Mouse (Mus musculus) testis, adult 2 months (tissue): ENCODE data around the gene Pnpla7. TPM values are rescaled to one million over a fixed set of nuclear protein-coding genes. Genes with fewer than 3 reads are reported as not detected.

Source experiments
- H3K27ac ChIP-seq: fragments of 200-500 bp; 2 replicates; pipeline ENCODE4 v1.5.1; 2012; ENCODE audit warnings: low read depth, low read length; ENCODE audit not compliant: control insufficient read depth, insufficient read depth
- H3K27me3 ChIP-seq: fragments of 200-500 bp; 2 replicates; pipeline ENCODE4 v1.6.1; 2012; ENCODE audit warnings: mild to moderate bottlenecking, low read length, moderate library complexity; ENCODE audit not compliant: control insufficient read depth, insufficient read depth
- H3K36me3 ChIP-seq: fragments of 200-500 bp; 2 replicates; pipeline ENCODE4 v1.6.1; 2012; ENCODE audit warnings: mild to moderate bottlenecking, low read length; ENCODE audit not compliant: control insufficient read depth, insufficient read depth
- H3K4me1 ChIP-seq: fragments of 200-500 bp; 2 replicates; pipeline ENCODE4 v1.6.1; 2012; ENCODE audit warnings: low read length; ENCODE audit not compliant: control insufficient read depth, insufficient read depth
- H3K4me3 ChIP-seq: fragments of 200-500 bp; 2 replicates; pipeline ENCODE4 v1.5.1; 2012; ENCODE audit warnings: low read depth, mild to moderate bottlenecking, low read length, moderate library complexity, mixed read lengths; ENCODE audit not compliant: control insufficient read depth
- CTCF ChIP-seq: fragments of 200-500 bp; IDR thresholded peaks from 2 replicates; pipeline ENCODE4 v1.5.1; 2012; ENCODE audit warnings: low read depth, mild to moderate bottlenecking, inconsistent platforms, low read length, moderate library complexity; ENCODE audit not compliant: control insufficient read depth, insufficient read depth, insufficient replicate concordance
- POLR2A ChIP-seq: fragments of 200-500 bp; IDR thresholded peaks from 2 replicates; pipeline ENCODE4 v1.6.1; 2012; ENCODE audit warnings: low read depth, mild to moderate bottlenecking, inconsistent platforms, low read length, moderate library complexity; ENCODE audit not compliant: control insufficient read depth
- polyA plus RNA-seq: library from polyadenylated mRNA; depleted of rRNA; stranded (reverse); fragments of >200 nt; gene quantifications from 2 replicates; pipeline ENCODE4 v1.2.3, GENCODE M21; 2012

The Pnpla7 gene
- polyA plus RNA-seq, 1 experiment, result 58.7 TPM

DNA sequence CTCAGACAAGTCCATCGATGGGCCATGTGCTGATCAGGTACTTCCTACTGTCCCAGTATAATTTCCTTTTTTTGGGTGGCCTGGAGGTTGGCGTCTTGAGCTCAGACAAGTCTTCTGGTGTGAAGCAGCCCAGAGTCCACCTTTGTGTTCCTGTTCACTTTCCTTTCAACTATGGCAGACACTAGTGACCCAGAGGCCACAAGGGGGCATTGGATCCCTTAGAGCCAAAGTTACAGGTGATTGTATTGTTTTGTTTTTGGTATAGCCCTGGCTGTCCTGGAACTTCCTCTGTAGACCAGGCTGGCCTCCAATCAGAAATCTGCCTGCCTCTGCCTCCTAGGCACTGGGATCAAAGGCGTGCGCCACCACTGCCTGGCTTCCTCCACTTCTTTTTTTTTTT, 96.6 kb downstream of the Pnpla7 start:
- Histone ChIP-seq H3K4me3 (no peak overlapping the region), H3K27ac (no peak overlapping the region), H3K27me3 (no peaks in the 10 kb centered on the region), H3K36me3 (no peaks in the 10 kb centered on the region), H3K4me1 (no peaks in the 10 kb centered on the region)
- TF ChIP-seq CTCF (no peak), POLR2A (no peak)

DNA sequence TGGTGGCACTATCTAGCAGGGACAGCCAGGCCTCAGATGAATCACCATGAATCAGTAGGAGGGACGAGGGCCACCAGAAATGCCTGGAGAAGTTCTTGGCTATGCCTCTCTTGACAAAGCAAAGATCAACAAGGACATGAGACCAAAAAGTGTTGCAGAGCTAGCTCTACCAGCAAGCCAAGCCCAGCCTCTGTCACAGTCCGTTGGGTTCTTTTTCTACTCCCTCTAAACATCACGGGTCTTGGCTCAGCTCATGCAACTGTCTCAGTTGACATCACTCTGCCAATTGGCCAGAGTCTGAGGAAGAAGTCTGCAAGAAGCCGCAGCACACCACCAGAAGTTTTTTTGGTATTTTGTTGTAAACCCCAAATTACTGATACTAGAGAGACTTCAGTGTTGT, 99.7 kb downstream of the Pnpla7 start:
- TF ChIP-seq CTCF (no peak), POLR2A (no peak)
- no peaks in the 10 kb centered on the region for H3K4me1 ChIP-seq
- H3K27me3 ChIP-seq, result no peaks in the 10 kb centered on the region
- H3K27ac ChIP-seq, result no peak overlapping the region
- H3K4me3 ChIP-seq, result no peak overlapping the region
- H3K36me3 ChIP-seq, result no peaks in the 10 kb centered on the region

DNA sequence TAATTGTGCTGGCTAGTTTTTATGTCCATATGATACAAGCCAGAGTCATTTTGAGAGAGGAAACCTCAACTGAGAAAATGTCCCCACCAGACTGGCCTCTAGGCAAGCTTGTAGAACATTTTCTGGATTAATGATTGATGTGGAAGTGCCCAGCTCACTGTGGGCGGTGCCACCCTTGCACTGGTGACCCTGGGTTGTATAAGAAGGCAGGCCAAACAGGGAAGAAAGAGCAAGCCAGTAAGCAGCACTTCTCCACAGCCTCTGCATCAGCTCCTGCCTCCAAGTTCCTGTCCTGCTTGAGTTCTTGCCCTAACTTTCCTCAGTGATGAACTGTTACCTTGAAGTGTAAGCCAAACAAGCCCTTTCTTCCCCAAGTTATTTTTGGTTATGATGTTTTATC, 103.1 kb downstream of the Pnpla7 start:
- TF ChIP-seq POLR2A, result no peak
- no peak for TF ChIP-seq CTCF
- Histone ChIP-seq H3K4me1 (no peaks in the 10 kb centered on the region), H3K27ac (no peak overlapping the region), H3K27me3 (no peaks in the 10 kb centered on the region), H3K4me3 (no peak overlapping the region), H3K36me3 (no peaks in the 10 kb centered on the region)

DNA sequence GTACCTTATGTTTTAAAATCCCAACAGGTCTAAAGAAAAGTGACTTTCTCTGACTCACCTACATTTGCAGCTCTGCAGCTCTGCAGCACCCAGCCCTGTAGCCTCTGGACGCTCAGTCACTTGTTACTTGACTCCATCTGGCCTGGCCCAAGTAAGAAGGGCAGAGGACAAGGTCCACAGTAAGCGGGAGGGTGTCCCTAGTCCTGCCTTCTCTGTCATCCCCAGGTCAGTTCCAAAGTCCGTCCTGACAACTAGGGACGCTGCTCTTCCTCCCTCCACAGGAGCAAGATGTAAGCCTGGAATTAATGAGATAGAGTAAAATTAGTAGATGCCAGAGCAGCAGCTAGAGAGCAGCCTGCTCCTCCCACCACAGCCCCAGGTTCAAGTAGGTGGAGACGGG, 104.2 kb downstream of the Pnpla7 start, which contains the start of gene Entpd8:
Entpd8 (plus strand) TSS at position 229 of the 400 bp plus-strand sequence.
- Histone ChIP-seq H3K27ac (no peak within 1 kb of the TSS), H3K4me1 (no peaks in the 10 kb centered on the region), H3K27me3 (no peaks in the 10 kb centered on the region), H3K36me3 (no peaks in the 10 kb centered on the region), H3K4me3 (no peak within 1 kb of the TSS)
- no peak for TF ChIP-seq POLR2A
- no peak for TF ChIP-seq CTCF

DNA sequence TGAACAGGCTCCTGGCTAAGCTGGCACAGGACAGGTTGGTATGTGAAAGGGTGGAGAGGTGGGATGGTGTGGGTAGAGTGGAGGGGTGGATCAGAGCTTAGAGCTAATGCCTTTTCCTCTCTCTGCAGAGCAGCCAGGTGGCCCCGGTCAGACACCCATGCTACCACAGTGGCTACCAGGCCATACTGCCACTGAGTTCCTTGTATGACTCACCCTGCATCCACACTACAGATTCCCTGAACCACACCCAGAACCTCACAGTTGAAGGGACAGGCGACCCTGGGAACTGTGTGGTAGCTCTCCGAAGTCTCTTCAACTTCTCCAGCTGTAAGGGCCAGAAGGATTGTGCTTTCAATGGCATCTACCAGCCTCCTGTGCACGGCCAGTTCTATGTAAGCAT, 107.9 kb downstream of the Pnpla7 start:
- Histone ChIP-seq H3K27ac (no peak overlapping the region), H3K27me3 (no peaks in the 10 kb centered on the region), H3K4me3 (no peak overlapping the region), H3K4me1 (no peaks in the 10 kb centered on the region), H3K36me3 (no peaks in the 10 kb centered on the region)
- no peak for TF ChIP-seq POLR2A
- TF ChIP-seq CTCF, result no peak

DNA sequence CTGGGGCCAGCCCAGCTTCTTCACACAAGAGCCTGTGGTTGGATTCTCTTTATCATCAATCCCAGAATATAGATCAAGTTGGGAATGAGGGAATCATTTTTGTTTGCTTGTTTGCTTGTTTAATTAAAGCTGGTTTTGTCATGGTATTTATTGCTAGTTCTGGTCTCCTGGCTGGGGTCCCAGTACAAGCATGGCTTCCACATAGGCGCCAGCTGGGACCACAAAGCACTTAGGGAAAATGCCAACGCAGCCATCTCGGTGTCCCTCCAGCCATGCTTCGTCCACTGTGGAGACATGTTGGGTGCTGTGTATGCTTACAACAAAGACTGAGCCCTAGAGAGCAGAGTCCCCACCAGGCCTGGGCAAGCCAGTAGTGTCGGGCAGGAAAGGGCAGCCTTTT, 109.7 kb downstream of the Pnpla7 start:
- Histone ChIP-seq H3K27ac (no peak overlapping the region), H3K4me1 (no peaks in the 10 kb centered on the region), H3K4me3 (no peak overlapping the region), H3K27me3 (no peaks in the 10 kb centered on the region), H3K36me3 (no peaks in the 10 kb centered on the region)
- TF ChIP-seq POLR2A, result no peak
- TF ChIP-seq CTCF, result no peak

DNA sequence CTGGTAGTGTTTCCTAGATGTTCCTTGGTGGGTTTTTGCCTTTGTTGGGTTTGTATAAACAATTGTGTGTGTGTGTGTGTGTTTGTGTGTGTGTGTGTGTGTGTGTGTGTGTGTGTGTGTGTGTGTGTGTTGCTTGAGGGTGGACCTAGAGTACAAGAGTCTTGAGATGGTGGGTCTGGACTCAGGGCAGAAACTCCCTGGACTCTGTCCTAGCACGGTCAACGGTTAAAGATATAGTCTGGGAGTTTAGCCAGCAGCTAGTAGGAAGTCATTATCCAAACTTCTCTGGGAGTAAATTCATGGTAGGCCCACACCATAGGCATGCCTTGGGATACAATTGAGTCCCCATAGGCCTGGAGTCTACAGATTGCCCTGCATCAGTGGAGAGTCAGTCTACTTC, 112.0 kb downstream of the Pnpla7 start:
- Histone ChIP-seq H3K36me3 (no peaks in the 10 kb centered on the region), H3K4me3 (no peak overlapping the region), H3K4me1 (no peaks in the 10 kb centered on the region), H3K27me3 (no peaks in the 10 kb centered on the region), H3K27ac (no peak overlapping the region)
- TF ChIP-seq POLR2A (no peak), CTCF (no peak)

DNA sequence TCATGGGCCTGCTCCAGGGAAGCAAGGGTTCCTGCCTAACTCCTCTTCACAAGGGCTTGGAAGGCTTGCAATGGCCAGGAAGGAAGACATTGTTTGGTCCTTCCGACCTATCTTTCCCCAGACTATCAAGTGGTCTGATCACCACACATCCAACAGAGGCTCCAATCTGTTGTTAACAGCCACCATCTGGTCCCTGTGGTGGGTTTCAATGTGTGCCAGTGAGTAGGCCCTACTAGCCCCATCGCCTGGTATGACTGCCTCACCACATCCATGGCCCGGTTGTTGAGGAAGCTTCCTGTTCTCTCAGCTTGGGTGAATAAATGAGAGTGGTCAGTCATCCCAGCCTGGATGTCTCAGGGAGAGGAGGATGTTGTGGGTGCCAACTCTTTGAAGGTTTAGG, 112.8 kb downstream of the Pnpla7 start:
- H3K4me3 ChIP-seq, result no peak overlapping the region
- no peaks in the 10 kb centered on the region for H3K27me3 ChIP-seq
- no peaks in the 10 kb centered on the region for H3K36me3 ChIP-seq
- no peak for TF ChIP-seq CTCF
- no peak for TF ChIP-seq POLR2A
- no peaks in the 10 kb centered on the region for H3K4me1 ChIP-seq
- no peak overlapping the region for H3K27ac ChIP-seq
